ENCODE assay signal across 25 mouse cellular contexts in genomic region chr2:133456785-133457184, GRCm38 (mm10).
"Had no signal": no experiment of that assay in that cellular context is flagged by ENCODE, and none has a peak within 500 bp of the region (broad histone marks: within the 10 kb centered on the region; RNA-seq: fewer than 3 reads in every experiment).

No protein-coding gene starts in this region.

- H3K4me3 ChIP-seq: gastrocnemius, adult 2 months; heart, embryonic 10.5 days; heart, embryonic 12.5 days; hindbrain, embryonic 10.5 days; hindbrain, embryonic 12.5 days; intestine, embryonic 15.5 days; layer of hippocampus, adult 2 months; limb, embryonic 13.5 days; limb, embryonic 15.5 days; liver, embryonic 12.5 days had no signal

- H3K4me2 ChIP-seq: heart, embryonic 12.5 days; hindbrain, embryonic 12.5 days; hindbrain, embryonic 14.5 days; intestine, embryonic 15.5 days; limb, embryonic 13.5 days; limb, embryonic 15.5 days; liver, embryonic 12.5 days had no signal

- ATAC-seq: hindbrain, embryonic 16.5 days; inflammation-experienced regulatory T-cells, adult 6 months; intestine, postnatal 0 days; liver, embryonic 12.5 days had no signal

- H3K9me3 ChIP-seq: heart, embryonic 10.5 days; heart, embryonic 12.5 days; hindbrain, embryonic 10.5 days; hindbrain, embryonic 12.5 days; intestine, embryonic 15.5 days; limb, embryonic 13.5 days; limb, embryonic 15.5 days; liver, embryonic 12.5 days had no signal

- H3K9ac ChIP-seq: heart, embryonic 12.5 days; hindbrain, embryonic 12.5 days; hindbrain, embryonic 14.5 days; intestine, embryonic 15.5 days; limb, embryonic 13.5 days; limb, embryonic 15.5 days; liver, embryonic 12.5 days had no signal

- H3K27ac ChIP-seq: gastrocnemius, adult 2 months; heart, embryonic 10.5 days; hindbrain, embryonic 10.5 days; hindbrain, embryonic 12.5 days; hindbrain, embryonic 14.5 days; layer of hippocampus, adult 2 months; limb, embryonic 13.5 days; limb, embryonic 15.5 days; liver, embryonic 12.5 days had no signal

- H3K4me1 ChIP-seq: heart, embryonic 10.5 days; heart, embryonic 12.5 days; hindbrain, embryonic 10.5 days; hindbrain, embryonic 12.5 days; intestine, embryonic 15.5 days; limb, embryonic 13.5 days; limb, embryonic 15.5 days; liver, embryonic 12.5 days had no signal

- H3K27me3 ChIP-seq: heart, embryonic 12.5 days; hindbrain, embryonic 12.5 days; intestine, embryonic 15.5 days; limb, embryonic 13.5 days; limb, embryonic 15.5 days; liver, embryonic 12.5 days had no signal

- DNase-seq: gastrocnemius, adult 2 months; gastrocnemius, postnatal 10 days; gastrocnemius, postnatal 25 days; heart, adult 18-20 months; heart, postnatal 10 days; heart, postnatal 4 days; kidney, adult 18-20 months; kidney, adult 8-10 months; kidney, postnatal 10 days; kidney, postnatal 25 days; kidney, postnatal 4 days; left cerebral cortex, postnatal 4 days had no signal

- H3K36me3 ChIP-seq: heart, embryonic 10.5 days; heart, embryonic 12.5 days; hindbrain, embryonic 10.5 days; hindbrain, embryonic 12.5 days; intestine, embryonic 15.5 days; limb, embryonic 13.5 days; limb, embryonic 15.5 days; liver, embryonic 12.5 days had no signal
